Mouse (Mus musculus): ENCODE data around the gene Mb. TPM values are rescaled to one million over a fixed set of nuclear protein-coding genes. Genes with fewer than 3 reads are reported as not detected.

The Mb gene
- polyA plus RNA-seq, 1 experiment from 2014 or later = 0.44 TPM

GRCm38 (mm10) chr15:77019533-77019932 lies 30.9 kb downstream of the Mb start:
- Histone ChIP-seq H3K4me2 (replicated peaks) (no peak overlapping the region), H3K9ac (no peak overlapping the region), H3K36me3 (no peaks in the 10 kb centered on the region), H3K4me3 (replicated peaks) (no peak overlapping the region), H3K27ac (no peak overlapping the region), H3K9me3 (no peaks in the 10 kb centered on the region), H3K4me1 (replicated peaks) (no peaks in the 10 kb centered on the region), H3K27me3 (replicated peaks) (no peaks in the 10 kb centered on the region)
- ATAC-seq = no peak
- 78% methylated on average over 7 of the region's 7 CpGs for WGBS

GRCm38 (mm10) chr15:77018740-77019340 lies 31.6 kb downstream of the Mb start:
- ATAC-seq = peak; percentile 53; the same call in 1 of the 2 replicates
- no peak overlapping the region for H3K4me3 ChIP-seq (replicated peaks)
- H3K27ac ChIP-seq = no peak overlapping the region
- WGBS = 62% methylated on average over 6 of the region's 6 CpGs
- H3K27me3 ChIP-seq (replicated peaks) = no peaks in the 10 kb centered on the region
- peaks cover under 1% of the 10 kb centered on the region; the same call in 1 of the 2 replicates for H3K4me1 ChIP-seq (replicated peaks)
- no peaks in the 10 kb centered on the region for H3K9me3 ChIP-seq
- H3K9ac ChIP-seq = no peak overlapping the region
- H3K36me3 ChIP-seq = no peaks in the 10 kb centered on the region
- no peak overlapping the region for H3K4me2 ChIP-seq (replicated peaks)

DNA sequence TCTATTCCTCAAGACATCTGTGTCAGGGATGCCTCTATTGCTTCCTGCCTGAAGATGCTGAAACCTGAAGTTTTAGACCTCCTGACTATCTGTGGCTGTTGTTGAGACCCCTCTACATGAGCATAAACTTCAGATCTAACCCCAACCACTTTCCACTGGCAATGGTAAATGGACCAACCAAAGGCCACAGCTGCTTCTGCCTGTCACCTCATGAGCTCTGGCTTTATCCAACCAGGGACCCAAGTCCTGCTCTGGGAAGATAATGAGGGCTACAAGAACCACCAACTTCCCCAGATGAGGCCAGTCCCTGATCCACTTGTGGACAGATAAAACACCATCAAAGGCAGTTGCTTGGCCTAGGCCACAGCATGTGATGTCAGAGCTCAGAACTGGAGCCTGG lies 32.6 kb downstream of the Mb start:
- Histone ChIP-seq H3K9me3 (no peaks in the 10 kb centered on the region), H3K27ac (no peak overlapping the region), H3K4me1 (replicated peaks) (peaks cover 8% of the 10 kb centered on the region), H3K36me3 (no peaks in the 10 kb centered on the region), H3K4me3 (replicated peaks) (no peak overlapping the region), H3K4me2 (replicated peaks) (no peak overlapping the region), H3K9ac (no peak overlapping the region), H3K27me3 (replicated peaks) (no peaks in the 10 kb centered on the region)
- ATAC-seq = no peak

DNA sequence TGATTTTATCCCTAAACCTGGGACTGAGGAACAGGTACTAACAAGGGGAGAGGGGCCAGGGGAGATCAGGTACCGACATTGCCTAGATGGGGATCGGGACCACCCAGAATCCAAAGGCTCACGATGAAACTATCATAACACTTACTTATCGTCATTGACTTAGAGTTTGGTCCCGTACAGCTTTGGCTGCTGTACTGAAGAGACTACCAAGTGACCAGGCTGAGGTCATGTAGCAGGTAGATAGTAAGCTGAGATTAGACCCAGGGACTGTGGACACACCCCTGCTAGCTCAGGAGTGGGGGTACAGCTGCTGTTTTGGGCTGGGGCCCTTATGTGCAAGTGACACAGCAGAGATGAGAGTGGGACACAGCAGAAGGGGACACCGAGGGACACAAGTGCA lies 34.0 kb downstream of the Mb start:
- H3K36me3 ChIP-seq = no peaks in the 10 kb centered on the region
- WGBS = 85% methylated on average over 6 of the region's 6 CpGs
- ATAC-seq = no peak
- peaks cover 8% of the 10 kb centered on the region for H3K4me1 ChIP-seq (replicated peaks)
- H3K4me2 ChIP-seq (replicated peaks) = no peak overlapping the region
- H3K27ac ChIP-seq = no peak overlapping the region
- H3K4me3 ChIP-seq (replicated peaks) = no peak overlapping the region
- H3K9ac ChIP-seq = no peak overlapping the region
- H3K27me3 ChIP-seq (replicated peaks) = no peaks in the 10 kb centered on the region
- H3K9me3 ChIP-seq = no peaks in the 10 kb centered on the region

- H3K4me3 ChIP-seq (replicated peaks) = no peak overlapping the region
- no peak overlapping the region for H3K4me2 ChIP-seq (replicated peaks)
- no peaks in the 10 kb centered on the region for H3K9me3 ChIP-seq
- H3K36me3 ChIP-seq = no peaks in the 10 kb centered on the region
- ATAC-seq = no peak
- H3K9ac ChIP-seq = no peak overlapping the region
- WGBS = 76% methylated on average over 4 of the region's 4 CpGs
- H3K27me3 ChIP-seq (replicated peaks) = no peaks in the 10 kb centered on the region
- no peak overlapping the region for H3K27ac ChIP-seq
- peaks cover 8% of the 10 kb centered on the region for H3K4me1 ChIP-seq (replicated peaks)
Observed at GRCm38 (mm10) chr15:77014985-77015384, 35.5 kb downstream of the Mb start.

DNA sequence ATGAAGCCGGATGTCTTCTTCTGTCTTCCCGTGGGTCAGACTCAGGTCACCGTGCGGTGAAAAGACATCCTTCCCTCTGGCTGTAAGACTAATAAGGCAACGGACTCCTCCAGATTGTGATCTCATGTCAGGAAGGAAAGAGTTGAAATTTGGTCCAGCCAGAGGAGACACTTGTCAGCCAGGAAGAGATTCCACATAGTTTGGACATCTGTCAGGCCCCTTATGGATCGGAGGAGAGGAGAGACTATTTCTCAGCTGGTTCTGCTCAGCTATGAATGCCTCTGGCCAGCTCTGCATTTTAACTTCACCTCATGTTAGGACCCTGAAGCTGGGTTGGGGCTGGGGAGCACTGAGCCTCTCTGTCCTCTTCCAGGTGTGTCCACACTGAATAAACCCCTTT lies 36.0 kb downstream of the Mb start:
- WGBS = 41% methylated on average over 6 of the region's 6 CpGs
- no peak for ATAC-seq
- H3K27ac ChIP-seq = no peak overlapping the region
- H3K9me3 ChIP-seq = no peaks in the 10 kb centered on the region
- no peak overlapping the region for H3K4me2 ChIP-seq (replicated peaks)
- no peaks in the 10 kb centered on the region for H3K27me3 ChIP-seq (replicated peaks)
- H3K36me3 ChIP-seq = no peaks in the 10 kb centered on the region
- H3K4me3 ChIP-seq (replicated peaks) = no peak overlapping the region
- H3K4me1 ChIP-seq (replicated peaks) = peaks cover 8% of the 10 kb centered on the region
- no peak overlapping the region for H3K9ac ChIP-seq

DNA sequence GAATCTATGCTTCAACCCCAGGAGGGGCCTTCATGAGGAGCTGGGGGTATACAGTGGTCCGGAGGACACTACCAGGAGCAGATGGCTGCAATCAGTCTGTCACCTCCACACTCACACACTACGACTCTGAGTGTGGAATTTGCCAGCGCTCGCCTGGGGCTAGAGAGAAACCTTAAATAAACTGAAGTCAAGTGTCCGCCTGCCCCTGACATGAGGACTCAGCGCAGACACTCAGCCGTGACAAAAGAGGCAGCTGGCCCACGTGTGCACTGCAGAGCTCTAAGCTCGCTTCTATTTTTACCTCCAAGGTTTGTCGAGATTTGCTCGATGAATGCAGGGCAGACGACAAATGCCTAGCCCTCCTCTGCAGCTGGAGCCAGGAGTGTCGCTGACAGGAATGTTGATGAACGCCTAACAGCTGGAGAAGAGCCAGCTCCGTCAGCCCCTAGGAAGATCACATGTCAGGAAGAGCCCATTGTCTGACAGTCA lies 36.7 kb downstream of the Mb start:
- Histone ChIP-seq H3K27ac (peak overlapping the region; percentile 5; the same call in 1 of the 2 replicates), H3K4me1 (replicated peaks) (peaks cover 8% of the 10 kb centered on the region), H3K9me3 (no peaks in the 10 kb centered on the region), H3K4me3 (replicated peaks) (no peak overlapping the region), H3K4me2 (replicated peaks) (peak overlapping the region; percentile 33), H3K9ac (0 out of 2 replicates have a peak overlapping the region, but pooled peaks have one; percentile 9), H3K36me3 (no peaks in the 10 kb centered on the region), H3K27me3 (replicated peaks) (no peaks in the 10 kb centered on the region)
- peak; percentile 35; the same call in 1 of the 2 replicates for ATAC-seq
- 21% methylated on average over 15 of the region's 15 CpGs for WGBS

- no peak overlapping the region for H3K4me3 ChIP-seq (replicated peaks)
- H3K4me2 ChIP-seq (replicated peaks) = no peak overlapping the region
- H3K9me3 ChIP-seq = no peaks in the 10 kb centered on the region
- H3K36me3 ChIP-seq = no peaks in the 10 kb centered on the region
- H3K9ac ChIP-seq = no peak overlapping the region
- H3K27ac ChIP-seq = no peak overlapping the region
- H3K27me3 ChIP-seq (replicated peaks) = no peaks in the 10 kb centered on the region
- peaks cover 7% of the 10 kb centered on the region for H3K4me1 ChIP-seq (replicated peaks)
- ATAC-seq = no peak
- 92% methylated on average over 6 of the region's 6 CpGs for WGBS
Observed at GRCm38 (mm10) chr15:77008851-77009250, 41.6 kb downstream of the Mb start.

DNA sequence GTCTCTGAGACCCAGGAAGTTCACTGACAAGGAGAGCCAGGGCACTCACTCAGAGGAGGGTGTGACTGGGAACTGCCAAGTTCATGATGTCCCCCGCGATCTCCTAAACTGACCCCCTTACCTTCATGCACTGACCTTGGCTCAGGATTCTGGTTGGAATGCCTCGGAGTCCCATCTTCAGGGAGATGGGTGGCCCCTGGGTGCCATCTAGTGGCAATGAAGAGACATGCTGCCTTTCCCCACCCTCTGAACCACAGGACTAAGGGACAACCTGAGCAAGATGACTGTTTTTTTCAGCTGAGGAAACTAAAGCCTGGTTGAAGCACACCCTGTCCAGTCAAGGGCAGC lies 46.6 kb downstream of the Mb start:
- Histone ChIP-seq H3K36me3 (no peaks in the 10 kb centered on the region), H3K4me3 (replicated peaks) (no peak overlapping the region), H3K27ac (no peak overlapping the region), H3K9me3 (no peaks in the 10 kb centered on the region), H3K4me1 (replicated peaks) (no peaks in the 10 kb centered on the region), H3K27me3 (replicated peaks) (0 out of 2 replicates have a peak, but pooled peaks cover 2% of the 10 kb centered on the region), H3K4me2 (replicated peaks) (no peak overlapping the region), H3K9ac (no peak overlapping the region)
- 10% methylated on average over 3 of the region's 3 CpGs for WGBS
- peak; percentile 36 for ATAC-seq

DNA sequence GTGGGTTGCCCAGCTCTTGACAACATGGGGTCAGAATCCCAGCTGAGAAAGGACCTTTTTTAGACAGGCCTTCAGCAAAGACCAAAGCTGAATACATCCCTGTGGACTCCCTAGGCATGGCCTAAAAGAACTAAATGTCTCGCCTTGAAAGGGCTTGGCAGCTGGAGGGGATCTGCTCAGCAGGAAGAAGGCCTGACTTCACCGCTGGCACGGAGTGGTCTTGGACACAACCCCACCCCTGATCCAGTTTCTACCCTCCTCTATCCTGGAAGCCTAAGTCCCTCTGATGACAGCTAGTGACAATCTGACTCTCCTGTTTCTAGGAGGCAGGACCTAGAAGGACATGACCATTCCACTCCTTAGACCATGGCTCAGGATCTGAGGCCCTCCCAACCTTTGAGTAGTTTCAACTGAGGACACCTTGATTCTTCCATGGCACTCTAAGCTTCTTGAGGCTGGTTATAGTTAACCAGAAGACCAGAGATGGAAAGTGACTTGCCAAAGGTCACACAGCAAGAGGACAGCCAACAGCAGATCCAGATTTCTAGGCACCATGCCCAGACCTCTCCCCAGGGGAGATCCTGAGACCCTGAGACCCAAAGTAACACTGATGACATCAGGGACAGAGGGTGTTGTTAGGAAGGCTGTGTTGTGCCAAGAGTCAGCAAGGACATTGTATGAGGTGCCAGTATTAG lies 47.1 kb downstream of the Mb start:
- Histone ChIP-seq H3K9ac (no peak overlapping the region), H3K27me3 (replicated peaks) (0 out of 2 replicates have a peak, but pooled peaks cover 4% of the 10 kb centered on the region), H3K9me3 (no peaks in the 10 kb centered on the region), H3K4me1 (replicated peaks) (no peaks in the 10 kb centered on the region), H3K27ac (no peak overlapping the region), H3K4me2 (replicated peaks) (no peak overlapping the region), H3K36me3 (no peaks in the 10 kb centered on the region), H3K4me3 (replicated peaks) (no peak overlapping the region)
- WGBS = 91% methylated on average over 3 of the region's 3 CpGs
- no peak for ATAC-seq

GRCm38 (mm10) chr15:76998878-76999588 lies 51.4 kb downstream of the Mb start:
- no peak overlapping the region for H3K27ac ChIP-seq
- 54% methylated on average over 21 of the region's 21 CpGs for WGBS
- no peaks in the 10 kb centered on the region for H3K9me3 ChIP-seq
- no peak overlapping the region for H3K4me3 ChIP-seq (replicated peaks)
- H3K36me3 ChIP-seq = no peaks in the 10 kb centered on the region
- H3K9ac ChIP-seq = no peak overlapping the region
- no peaks in the 10 kb centered on the region for H3K4me1 ChIP-seq (replicated peaks)
- H3K27me3 ChIP-seq (replicated peaks) = 0 out of 2 replicates have a peak, but pooled peaks cover 4% of the 10 kb centered on the region
- H3K4me2 ChIP-seq (replicated peaks) = no peak overlapping the region
- ATAC-seq = no peak

GRCm38 (mm10) chr15:76998048-76998447 lies 52.4 kb downstream of the Mb start:
- H3K36me3 ChIP-seq = no peaks in the 10 kb centered on the region
- no peak overlapping the region for H3K4me2 ChIP-seq (replicated peaks)
- 76% methylated on average over 2 of the region's 2 CpGs for WGBS
- H3K4me1 ChIP-seq (replicated peaks) = no peaks in the 10 kb centered on the region
- ATAC-seq = no peak
- no peak overlapping the region for H3K9ac ChIP-seq
- H3K27ac ChIP-seq = no peak overlapping the region
- H3K27me3 ChIP-seq (replicated peaks) = 0 out of 2 replicates have a peak, but pooled peaks cover 4% of the 10 kb centered on the region
- no peak overlapping the region for H3K4me3 ChIP-seq (replicated peaks)
- H3K9me3 ChIP-seq = no peaks in the 10 kb centered on the region

All from intestine, embryonic 15.5 days (tissue).